16 mouse cellular contexts compared by ENCODE assay signal in genomic region chr6:75558431-75558830, GRCm38 (mm10).
"Had no signal": no experiment of that assay in that cellular context is flagged by ENCODE, and none has a peak within 500 bp of the region (broad histone marks: within the 10 kb centered on the region; RNA-seq: fewer than 3 reads in every experiment).

No protein-coding gene starts in this region.

- H3K9ac ChIP-seq: limb, embryonic 12.5 days; limb, embryonic 15.5 days; liver, embryonic 14.5 days; liver, postnatal 0 days; lung, embryonic 15.5 days had no signal

- H3K36me3 ChIP-seq: limb, embryonic 12.5 days; limb, embryonic 15.5 days; lung, embryonic 15.5 days had no signal

- ATAC-seq: liver, postnatal 0 days had no signal

- DNase-seq: kidney, adult 18-20 months; kidney, adult 9 months; kidney, postnatal 36 days; left cerebral cortex, postnatal 4 days; liver, postnatal 0 days; lung, postnatal 10 days; lung, postnatal 4 days; midbrain, embryonic 14.5 days; thymus, adult 18-20 months; thymus, postnatal 4 days had no signal

- H3K9me3 ChIP-seq: limb, embryonic 12.5 days; limb, embryonic 15.5 days; lung, embryonic 15.5 days had no signal

- H3K4me2 ChIP-seq: limb, embryonic 12.5 days; limb, embryonic 15.5 days; liver, embryonic 11.5 days; lung, embryonic 15.5 days; midbrain, embryonic 11.5 days had no signal

- H3K4me1 ChIP-seq: limb, embryonic 12.5 days; limb, embryonic 15.5 days; lung, embryonic 15.5 days had no signal

- H3K4me3 ChIP-seq: limb, embryonic 12.5 days; limb, embryonic 15.5 days; lung, embryonic 15.5 days had no signal

- H3K27ac ChIP-seq: limb, embryonic 12.5 days; limb, embryonic 15.5 days; liver, embryonic 14.5 days; lung, embryonic 15.5 days had no signal

- H3K27me3 ChIP-seq: limb, embryonic 12.5 days; limb, embryonic 15.5 days; lung, embryonic 15.5 days had no signal
